Mouse (Mus musculus) bone marrow macrophage, adult 2 months (primary cell): ENCODE measurements at regions not wholly inside any gene's neighbourhood (a gene's known extent, or its start where the extent isn't known, plus 50 kb on each side); places are given as distances from the start of the nearest gene placed in this dataset.

Experiments used
- H3K27ac ChIP-seq: 2 replicates; pipeline ENCODE4 v1.5.1; 2012; ENCODE audit warnings: low read depth, low read length; ENCODE audit not compliant: insufficient read depth
- H3K4me1 ChIP-seq: 2 replicates; pipeline ENCODE4 v1.6.1; 2012; ENCODE audit warnings: low read length; ENCODE audit not compliant: control insufficient read depth, insufficient read depth
- H3K4me3 ChIP-seq: 2 replicates; pipeline ENCODE4 v1.5.1; 2012; ENCODE audit warnings: mild to moderate bottlenecking, low read length, moderate library complexity; ENCODE audit not compliant: insufficient read depth
- CTCF ChIP-seq: IDR thresholded peaks from 2 replicates; pipeline ENCODE4 v1.5.1; 2012; ENCODE audit warnings: low read depth, mild to moderate bottlenecking, low read length, moderate library complexity
- POLR2A ChIP-seq: IDR thresholded peaks from 2 replicates; pipeline ENCODE4 v1.6.1; 2012; ENCODE audit warnings: mild to moderate bottlenecking, low read depth, low read length, borderline replicate concordance

DNA sequence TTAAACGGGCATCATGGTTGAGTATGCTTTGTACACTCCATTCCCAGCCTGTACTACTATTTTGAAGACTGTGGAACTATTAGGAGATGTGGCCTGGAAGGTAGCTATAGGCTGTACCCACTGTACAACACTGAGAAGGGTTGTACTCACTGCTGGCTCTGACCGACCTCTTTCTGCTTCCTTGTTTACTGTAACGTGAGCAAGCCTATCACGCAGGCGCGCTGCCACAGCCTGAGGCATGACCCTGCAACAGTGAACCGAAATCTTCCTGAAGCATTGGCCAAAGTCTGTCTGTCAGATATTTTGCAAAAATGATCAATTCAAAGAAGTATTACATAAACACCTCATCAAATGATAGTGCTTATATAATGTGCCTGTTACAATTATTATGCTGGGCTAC, 112.0 kb upstream of the Daam1 start:
- Histone ChIP-seq H3K4me3 (no peak overlapping the region), H3K4me1 (no peaks in the 10 kb centered on the region), H3K27ac (no peak overlapping the region)
- no peak for TF ChIP-seq POLR2A
- no peak for TF ChIP-seq CTCF

- H3K27ac ChIP-seq: no peak overlapping the region
- H3K4me1 ChIP-seq: no peaks in the 10 kb centered on the region
- H3K4me3 ChIP-seq: no peak overlapping the region
- TF ChIP-seq CTCF: no peak
- TF ChIP-seq POLR2A: no peak
These were observed 105.7 kb upstream of the Daam1 start for GRCm38 (mm10) chr12:71725140-71725539.

DNA sequence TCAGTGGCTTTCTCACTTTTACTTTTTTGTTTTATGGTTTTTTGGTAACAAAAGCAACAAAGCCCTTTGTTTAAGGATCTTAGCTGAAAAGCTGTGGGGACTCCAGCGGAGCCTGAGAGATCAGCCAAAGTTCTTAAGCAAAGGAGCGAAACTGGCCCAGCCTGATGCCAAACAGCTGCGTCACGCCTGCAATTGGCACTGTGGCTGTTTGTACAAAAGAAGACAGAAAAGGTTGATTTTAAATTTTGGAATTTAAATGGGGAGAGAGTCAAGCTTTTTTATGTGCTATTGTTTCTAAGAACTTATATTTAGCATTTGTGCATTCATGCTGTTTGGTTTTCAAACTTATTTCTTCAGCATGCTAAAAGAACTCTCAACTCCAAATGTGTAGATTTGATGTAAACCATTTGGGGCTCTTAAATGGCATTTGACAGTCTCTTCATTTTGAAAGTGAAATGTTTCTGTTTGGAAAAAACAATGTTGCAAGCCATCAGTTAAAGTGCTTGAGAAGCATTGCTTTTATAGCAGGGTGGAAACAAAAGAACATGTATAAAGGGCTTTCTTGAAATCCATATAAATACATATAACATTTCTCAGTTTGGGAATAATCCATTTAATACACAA, 105.1 kb upstream of the Daam1 start:
- no peak for TF ChIP-seq POLR2A
- TF ChIP-seq CTCF: no peak
- no peak overlapping the region for H3K4me3 ChIP-seq
- H3K4me1 ChIP-seq: no peaks in the 10 kb centered on the region
- no peak overlapping the region for H3K27ac ChIP-seq

DNA sequence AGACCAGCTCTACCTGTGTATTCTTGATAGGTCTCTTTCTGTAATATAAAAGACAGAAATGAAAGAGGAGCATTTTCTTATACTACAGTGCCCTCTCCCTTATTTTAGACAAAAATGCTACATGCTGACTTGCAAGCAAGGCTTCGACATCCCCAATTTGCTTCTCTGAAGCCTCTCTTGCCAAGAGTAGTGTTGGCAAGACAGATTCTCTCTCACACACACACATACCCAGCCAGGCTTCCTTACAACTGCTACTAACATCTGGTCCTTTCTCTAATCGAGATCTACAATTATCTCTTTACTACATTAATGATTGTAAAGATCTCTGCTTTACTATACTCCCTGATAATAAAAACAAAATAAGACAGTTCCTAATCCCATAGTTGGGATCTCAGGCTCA, 87.5 kb upstream of the Daam1 start:
- Histone ChIP-seq H3K4me3 (no peak overlapping the region), H3K4me1 (0 out of 2 replicates have a peak, but pooled peaks cover under 1% of the 10 kb centered on the region), H3K27ac (no peak overlapping the region)
- no peak for TF ChIP-seq POLR2A
- no peak for TF ChIP-seq CTCF

DNA sequence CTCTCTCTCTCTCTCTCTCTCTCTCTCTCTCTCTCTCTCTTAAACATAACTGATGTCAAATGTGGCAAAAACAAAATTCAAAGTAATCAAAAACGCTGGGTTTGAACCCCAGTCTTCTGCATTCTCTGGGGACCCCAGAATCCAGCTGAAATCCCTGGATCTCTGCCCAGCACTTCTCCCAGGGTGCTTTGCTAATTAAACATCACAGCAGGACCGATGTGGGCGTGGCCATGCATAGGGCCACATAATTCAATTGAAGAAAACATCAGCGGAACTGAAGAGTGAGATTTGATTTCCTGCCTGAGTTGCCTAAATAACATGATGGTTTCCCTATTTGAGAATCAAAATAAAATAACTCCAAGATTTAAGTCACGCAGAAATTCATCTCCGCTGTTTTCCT, 84.9 kb upstream of the Daam1 start:
- no peak overlapping the region for H3K4me3 ChIP-seq
- H3K27ac ChIP-seq: no peak overlapping the region
- no peak for TF ChIP-seq POLR2A
- no peak for TF ChIP-seq CTCF
- 0 out of 2 replicates have a peak, but pooled peaks cover 3% of the 10 kb centered on the region for H3K4me1 ChIP-seq

DNA sequence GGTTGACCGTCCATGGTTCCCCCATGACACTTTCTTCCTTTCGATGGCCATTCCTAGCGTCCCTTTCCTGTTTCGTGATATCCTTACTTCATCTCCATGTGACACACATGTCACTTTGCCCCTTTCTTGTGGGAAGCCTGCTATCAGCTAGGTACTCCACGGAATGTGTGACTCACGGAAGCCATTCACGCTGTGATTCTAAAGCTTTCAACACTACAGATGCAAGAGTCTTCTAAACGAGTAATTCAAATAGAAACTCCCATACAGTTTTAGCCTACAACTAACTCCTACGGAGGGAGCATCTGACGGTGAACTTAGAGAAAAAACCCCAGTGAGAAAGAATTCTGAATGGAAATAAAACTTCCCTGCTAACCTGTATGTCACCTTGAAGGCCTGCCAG, 83.5 kb upstream of the Daam1 start:
- TF ChIP-seq POLR2A (no peak), CTCF (no peak)
- H3K4me3 ChIP-seq: no peak overlapping the region
- 0 out of 2 replicates have a peak, but pooled peaks cover 3% of the 10 kb centered on the region for H3K4me1 ChIP-seq
- H3K27ac ChIP-seq: no peak overlapping the region

DNA sequence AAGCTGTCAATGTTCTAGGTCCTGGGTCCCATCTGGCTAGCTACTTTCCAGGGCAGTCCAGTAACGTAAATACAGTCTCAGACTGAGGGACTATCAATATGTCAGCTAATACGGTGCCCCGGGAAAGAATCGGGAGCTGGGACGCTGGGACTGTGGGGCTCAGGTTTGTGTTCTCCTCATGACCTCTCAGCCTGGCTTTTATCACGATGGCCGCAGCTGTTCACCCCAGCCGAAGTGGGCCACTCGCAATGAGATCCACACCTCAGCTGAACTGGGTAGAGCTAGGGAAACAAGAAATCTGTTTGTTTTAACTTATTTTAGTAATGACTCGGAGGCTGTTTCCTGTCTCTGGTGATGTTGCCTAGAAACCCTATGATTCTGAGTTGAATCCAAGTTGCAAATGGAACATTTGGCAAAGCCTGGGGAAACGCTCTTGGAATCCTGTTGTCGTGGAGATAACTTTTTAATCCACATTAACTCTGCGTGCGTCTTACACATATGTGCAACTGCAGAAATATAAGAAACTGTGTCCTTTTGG, 83.0 kb upstream of the Daam1 start:
- no peak overlapping the region for H3K27ac ChIP-seq
- no peak overlapping the region for H3K4me3 ChIP-seq
- 0 out of 2 replicates have a peak, but pooled peaks cover 3% of the 10 kb centered on the region for H3K4me1 ChIP-seq
- no peak for TF ChIP-seq CTCF
- no peak for TF ChIP-seq POLR2A

- Histone ChIP-seq H3K4me3 (no peak overlapping the region), H3K27ac (no peak overlapping the region), H3K4me1 (0 out of 2 replicates have a peak, but pooled peaks cover 3% of the 10 kb centered on the region)
- no peak for TF ChIP-seq CTCF
- no peak for TF ChIP-seq POLR2A
These were observed 82.1 kb upstream of the Daam1 start for GRCm38 (mm10) chr12:71748731-71749130.

DNA sequence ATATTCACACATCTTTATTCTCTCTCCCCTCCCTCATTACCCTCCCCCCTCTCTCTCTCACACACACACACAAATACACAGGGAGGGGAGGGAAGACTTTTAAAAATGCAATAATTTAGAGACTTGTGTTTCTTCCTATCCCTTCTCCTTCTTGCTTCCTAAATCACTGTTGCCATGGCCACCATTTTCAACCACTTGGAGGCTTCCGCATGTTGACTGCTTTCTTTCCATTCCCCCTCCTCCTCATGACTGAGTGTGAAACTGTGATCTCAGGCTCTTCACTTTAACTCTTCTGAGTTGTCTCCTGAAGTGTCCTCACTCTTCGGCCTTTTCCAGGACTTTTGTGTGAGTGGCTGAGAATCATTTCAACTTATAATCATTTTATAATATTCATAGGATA, 81.2 kb upstream of the Daam1 start:
- H3K4me1 ChIP-seq: 0 out of 2 replicates have a peak, but pooled peaks cover 3% of the 10 kb centered on the region
- no peak overlapping the region for H3K4me3 ChIP-seq
- TF ChIP-seq CTCF (no peak), POLR2A (no peak)
- H3K27ac ChIP-seq: no peak overlapping the region

GRCm38 (mm10) chr12:71752741-71753260, 78.1 kb upstream of the Daam1 start:
- Histone ChIP-seq H3K4me3 (no peak overlapping the region), H3K27ac (no peak overlapping the region), H3K4me1 (0 out of 2 replicates have a peak, but pooled peaks cover 3% of the 10 kb centered on the region)
- TF ChIP-seq POLR2A: no peak
- no peak for TF ChIP-seq CTCF
